Mouse (Mus musculus): ENCODE data around the gene BC028528.
"Not testable (repeated sequence)": the region's sequence is repeated elsewhere in the genome, so short reads cannot be mapped to it uniquely, and the experiment has no call there.

Gene BC028528

GRCm38 (mm10) chr3:95891211-95892065, at the start of gene BC028528:
TSS of gene BC028528 (minus strand) at chr3:95892005.
- no peak for DNase-seq

GRCm38 (mm10) chr3:95938835-95939234, 47.0 kb upstream of the BC028528 start:
- no peak for DNase-seq

- DNase-seq = no peak
Measured at GRCm38 (mm10) chr3:95938217-95938616, 46.4 kb upstream of the BC028528 start.

- DNase-seq = no peak
Measured at GRCm38 (mm10) chr3:95934448-95934847, 42.6 kb upstream of the BC028528 start.

- no peak for DNase-seq
Measured at GRCm38 (mm10) chr3:95933111-95933750, 41.4 kb upstream of the BC028528 start.

- DNase-seq = peak; percentile 68
Measured at GRCm38 (mm10) chr3:95932566-95932965, 40.8 kb upstream of the BC028528 start.

GRCm38 (mm10) chr3:95932157-95932556, 40.4 kb upstream of the BC028528 start:
- DNase-seq = no peak

- no peak for DNase-seq
Measured at GRCm38 (mm10) chr3:95931471-95931870, 39.7 kb upstream of the BC028528 start.

GRCm38 (mm10) chr3:95930471-95930789, 38.6 kb upstream of the BC028528 start:
- DNase-seq = no peak

- DNase-seq = no peak
Measured at GRCm38 (mm10) chr3:95929581-95930470, 38.0 kb upstream of the BC028528 start.

- peak; percentile 99 for DNase-seq
Measured at GRCm38 (mm10) chr3:95928658-95929503, 37.1 kb upstream of the BC028528 start, which contains the start of gene Anp32e. TSS of gene Anp32e (plus strand) at chr3:95929246.

GRCm38 (mm10) chr3:95928261-95928657, 36.5 kb upstream of the BC028528 start:
- no peak for DNase-seq

GRCm38 (mm10) chr3:95925087-95925486, 33.3 kb upstream of the BC028528 start:
- DNase-seq = no peak

GRCm38 (mm10) chr3:95924185-95924584, 32.4 kb upstream of the BC028528 start:
- no peak for DNase-seq

GRCm38 (mm10) chr3:95923429-95923828, 31.6 kb upstream of the BC028528 start:
- DNase-seq = not testable (repeated sequence)

GRCm38 (mm10) chr3:95920532-95920931, 28.7 kb upstream of the BC028528 start:
- DNase-seq = not testable (repeated sequence)

GRCm38 (mm10) chr3:95916760-95917159, 25.0 kb upstream of the BC028528 start:
- DNase-seq = no peak

- DNase-seq = no peak
Measured at GRCm38 (mm10) chr3:95914706-95915105, 22.9 kb upstream of the BC028528 start.

GRCm38 (mm10) chr3:95907613-95908012, 15.8 kb upstream of the BC028528 start:
- DNase-seq = peak; percentile 38

- peak; percentile 64 for DNase-seq
Measured at GRCm38 (mm10) chr3:95906860-95907259, 15.1 kb upstream of the BC028528 start.

- peak; percentile 71 for DNase-seq
Measured at GRCm38 (mm10) chr3:95905940-95906492, 14.2 kb upstream of the BC028528 start.

Measured in kidney, adult 9 months (tissue).